In the genomic region with DNA sequence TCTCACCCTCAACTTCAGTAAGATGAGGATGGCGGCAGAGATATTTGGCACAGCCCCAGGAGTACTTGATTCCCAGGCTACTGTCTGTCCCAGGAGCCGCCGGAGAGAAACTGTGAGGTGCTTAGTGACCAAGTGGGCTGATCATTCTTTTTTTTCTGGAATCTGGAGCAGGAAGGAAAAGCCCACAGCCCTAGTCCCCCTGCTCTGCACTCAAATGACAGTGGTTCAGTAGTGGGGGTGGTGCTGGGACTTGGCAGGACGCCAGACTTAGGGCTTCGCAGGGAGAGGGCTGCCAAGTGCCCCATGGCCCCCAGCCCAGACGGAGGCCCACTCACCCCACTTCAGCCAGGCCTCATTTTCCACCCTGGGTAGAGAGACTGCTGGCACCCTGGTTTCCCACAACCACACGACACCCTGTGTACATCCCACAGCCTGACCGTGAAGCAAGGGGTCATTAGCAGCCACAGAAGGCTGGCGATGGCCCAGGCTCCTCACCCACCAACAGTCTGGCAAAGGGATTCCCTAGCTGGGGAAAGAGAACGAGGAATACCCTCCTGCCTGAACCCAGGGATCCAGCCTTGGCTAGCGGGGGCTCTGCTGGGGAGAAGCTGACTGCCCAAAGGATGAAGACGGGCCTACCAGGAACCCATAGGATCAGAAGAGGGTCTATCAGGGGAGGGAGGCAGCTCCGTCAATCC, we compare ENCODE assay signal across 7 mouse cellular contexts. TPM values are rescaled to one million over a fixed set of nuclear protein-coding genes. Genes with fewer than 3 reads are reported as not detected.
DNase-seq lines count a peak whose midpoint lies in the region; ATAC-seq and TF ChIP-seq lines count a peak whose summit lies in the region.

No protein-coding gene starts in this region.

- H3K4me2 ChIP-seq in kidney, embryonic 15.5 days, result peak overlapping the region; percentile 77
- peak overlapping the region; percentile 100 for H3K4me2 ChIP-seq in liver, embryonic 13.5 days

- peak overlapping the region; percentile 67 for H3K4me3 ChIP-seq in ES-Bruce4 (ENCODE audit: low read depth, low read length)
- peak overlapping the region; percentile 96 for H3K4me3 ChIP-seq in heart, embryonic 10.5 days
- H3K4me3 ChIP-seq in kidney, embryonic 15.5 days (replicated peaks), result peak overlapping the region; percentile 82
- peak overlapping the region; percentile 94 for H3K4me3 ChIP-seq in liver, embryonic 13.5 days (replicated peaks)

- DNase-seq in 416B (ENCODE audit: low read depth), result peak; percentile 41
- peak; percentile 86 to 89 for DNase-seq in cerebellum, postnatal 10 days
- DNase-seq in heart, embryonic 10.5 days (ENCODE audit: low spot score), result peak; percentile 85
- DNase-seq in liver, embryonic 13.5 days, result no peak
- DNase-seq in retina, postnatal 1 day, result peak; percentile 74

- TF ChIP-seq CTCF in ES-Bruce4 (IDR thresholded peaks at IDR 0.05; ENCODE audit: low read depth, low read length), result no peak

- peaks cover 2% of the 10 kb centered on the region for H3K4me1 ChIP-seq in ES-Bruce4 (ENCODE audit: control insufficient read depth, insufficient read depth, low read length)
- H3K4me1 ChIP-seq in heart, embryonic 10.5 days, result peaks cover 67% of the 10 kb centered on the region
- peaks cover 64% of the 10 kb centered on the region for H3K4me1 ChIP-seq in kidney, embryonic 15.5 days
- peaks cover 83% of the 10 kb centered on the region for H3K4me1 ChIP-seq in liver, embryonic 13.5 days (replicated peaks)

- ATAC-seq in kidney, embryonic 15.5 days (replicated peaks; ENCODE audit: low FRiP score), result peak; percentile 27
- no peak for ATAC-seq in liver, embryonic 13.5 days (ENCODE audit: low read depth)

- no peak overlapping the region for H3K27ac ChIP-seq in ES-Bruce4 (ENCODE audit: insufficient read depth, low read length)
- H3K27ac ChIP-seq in heart, embryonic 10.5 days, result peak overlapping the region; percentile 98
- peak overlapping the region; percentile 86 for H3K27ac ChIP-seq in kidney, embryonic 15.5 days
- H3K27ac ChIP-seq in liver, embryonic 13.5 days, result peak overlapping the region; percentile 79

- WGBS in heart, embryonic 10.5 days, result 2% methylated on average over 13 of the region's 13 CpGs
- 2% methylated on average over 13 of the region's 13 CpGs for WGBS in kidney, embryonic 15.5 days
- WGBS in liver, embryonic 13.5 days (ENCODE audit: insufficient replicate concordance), result 17% methylated on average over 13 of the region's 13 CpGs

- no peaks in the 10 kb centered on the region for H3K36me3 ChIP-seq in ES-Bruce4 (ENCODE audit: control insufficient read depth, insufficient read depth, low read length, poor library complexity, severe bottlenecking)
- H3K36me3 ChIP-seq in heart, embryonic 10.5 days, result peaks cover 22% of the 10 kb centered on the region
- peaks cover 17% of the 10 kb centered on the region for H3K36me3 ChIP-seq in kidney, embryonic 15.5 days
- 0 out of 2 replicates have a peak, but pooled peaks cover 2% of the 10 kb centered on the region for H3K36me3 ChIP-seq in liver, embryonic 13.5 days

- no peaks in the 10 kb centered on the region for H3K27me3 ChIP-seq in ES-Bruce4 (ENCODE audit: control insufficient read depth, insufficient read depth, low read length, poor library complexity, severe bottlenecking)
- 0 out of 2 replicates have a peak, but pooled peaks cover 8% of the 10 kb centered on the region for H3K27me3 ChIP-seq in heart, embryonic 10.5 days (ENCODE audit: insufficient read depth, poor library complexity, severe bottlenecking)
- no peaks in the 10 kb centered on the region for H3K27me3 ChIP-seq in kidney, embryonic 15.5 days
- peaks cover 6% of the 10 kb centered on the region; the same call in 1 of the 2 replicates for H3K27me3 ChIP-seq in liver, embryonic 13.5 days

- no peaks in the 10 kb centered on the region for H3K9me3 ChIP-seq in ES-Bruce4 (replicated peaks; ENCODE audit: control insufficient read depth, insufficient read depth, low read length, poor library complexity, severe bottlenecking)
- no peaks in the 10 kb centered on the region for H3K9me3 ChIP-seq in heart, embryonic 10.5 days
- no peaks in the 10 kb centered on the region for H3K9me3 ChIP-seq in kidney, embryonic 15.5 days (replicated peaks)
- H3K9me3 ChIP-seq in liver, embryonic 13.5 days (replicated peaks), result no peaks in the 10 kb centered on the region

- TF ChIP-seq EP300 in ES-Bruce4 (IDR thresholded peaks at IDR 0.05; ENCODE audit: insufficient read depth, low read depth, low read length), result no peak

- no peak for TF ChIP-seq POLR2A in ES-Bruce4 (IDR thresholded peaks at IDR 0.05; ENCODE audit: insufficient read depth, low read length)

- peak overlapping the region; percentile 84 for H3K9ac ChIP-seq in ES-Bruce4 (ENCODE audit: low read depth, poor library complexity, severe bottlenecking)
- H3K9ac ChIP-seq in kidney, embryonic 15.5 days, result peak overlapping the region; percentile 99
- peak overlapping the region; percentile 96 for H3K9ac ChIP-seq in liver, embryonic 13.5 days

RNA-seq across cellular contexts. Expression of a gene that starts 0.9 kb away (rescaled TPM):
- 19.1 and 21.4 TPM in 2 replicates for polyA plus RNA-seq in ES-Bruce4 (2011; ENCODE audit: insufficient read depth, insufficient read length, low read depth, missing spikeins)
- polyA plus RNA-seq in heart, embryonic 10.5 days (2016; fragmentation: Nextera tagmentation; extraction: Ambion mirVana), result 23.5 and 32.9 TPM in 2 replicates
- 32.3 and 39.9 TPM in 2 replicates for polyA plus RNA-seq in kidney, embryonic 15.5 days (2015; fragmentation: Nextera tagmentation; extraction: Ambion mirVana)
- polyA plus RNA-seq in liver, embryonic 13.5 days (2015; fragmentation: Nextera tagmentation; extraction: Ambion mirVana), result 4.8 and 4.9 TPM in 2 replicates

RNA-seq across cellular contexts. Expression of a gene that starts 40.9 kb away (rescaled TPM):
- polyA plus RNA-seq in ES-Bruce4 (2011; ENCODE audit: insufficient read depth, insufficient read length, low read depth, missing spikeins), result 4.1 and 4.4 TPM in 2 replicates
- 3.8 and 4.7 TPM in 2 replicates for polyA plus RNA-seq in heart, embryonic 10.5 days (2016; fragmentation: Nextera tagmentation; extraction: Ambion mirVana)
- polyA plus RNA-seq in kidney, embryonic 15.5 days (2015; fragmentation: Nextera tagmentation; extraction: Ambion mirVana), result 32.3 and 34.5 TPM in 2 replicates
- polyA plus RNA-seq in liver, embryonic 13.5 days (2015; fragmentation: Nextera tagmentation; extraction: Ambion mirVana), result 7.6 and 8.0 TPM in 2 replicates

RNA-seq across cellular contexts. Expression of a gene that starts 54.2 kb away (rescaled TPM):
- 11.0 and 16.9 TPM in 2 replicates for polyA plus RNA-seq in ES-Bruce4 (2011; ENCODE audit: insufficient read depth, insufficient read length, low read depth, missing spikeins)
- 11.4 and 17.9 TPM in 2 replicates for polyA plus RNA-seq in heart, embryonic 10.5 days (2016; fragmentation: Nextera tagmentation; extraction: Ambion mirVana)
- 25.7 and 29.3 TPM in 2 replicates for polyA plus RNA-seq in kidney, embryonic 15.5 days (2015; fragmentation: Nextera tagmentation; extraction: Ambion mirVana)
- 4.3 and 5.6 TPM in 2 replicates for polyA plus RNA-seq in liver, embryonic 13.5 days (2015; fragmentation: Nextera tagmentation; extraction: Ambion mirVana)

RNA-seq across cellular contexts. Expression of a gene that starts 56.8 kb away (rescaled TPM):
- 9.3 and 9.6 TPM in 2 replicates for polyA plus RNA-seq in ES-Bruce4 (2011; ENCODE audit: insufficient read depth, insufficient read length, low read depth, missing spikeins)
- polyA plus RNA-seq in heart, embryonic 10.5 days (2016; fragmentation: Nextera tagmentation; extraction: Ambion mirVana), result 18.6 and 19.1 TPM in 2 replicates
- polyA plus RNA-seq in kidney, embryonic 15.5 days (2015; fragmentation: Nextera tagmentation; extraction: Ambion mirVana), result 21.5 and 25.0 TPM in 2 replicates
- polyA plus RNA-seq in liver, embryonic 13.5 days (2015; fragmentation: Nextera tagmentation; extraction: Ambion mirVana), result 8.0 and 8.2 TPM in 2 replicates
